ENCODE assay signal across 15 mouse cellular contexts in the genomic region with DNA sequence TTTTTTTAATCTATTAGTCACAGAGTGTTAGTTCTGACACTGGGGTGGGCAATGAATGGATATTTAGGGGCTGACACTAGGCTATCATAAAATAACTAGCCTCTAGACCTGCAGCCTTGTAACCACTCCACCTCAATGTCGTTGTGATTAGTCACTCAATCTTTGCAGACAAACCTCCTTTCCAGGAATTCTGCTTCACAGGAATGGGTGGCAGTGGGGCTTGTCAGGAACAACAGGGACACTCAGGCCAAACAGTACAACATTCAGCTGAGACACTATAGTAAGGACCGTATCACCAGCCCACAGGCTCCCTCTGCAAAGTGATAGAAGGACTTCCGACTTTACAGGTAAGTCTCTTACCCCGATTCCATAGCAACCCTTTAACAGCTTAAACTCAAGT.
"Had no signal": no experiment of that assay in that cellular context is flagged by ENCODE, and none has a peak within 500 bp of the region (broad histone marks: within the 10 kb centered on the region; RNA-seq: fewer than 3 reads in every experiment).

No protein-coding gene starts in this region.

- ATAC-seq: inflammation-experienced regulatory T-cells, adult 6 months; midbrain, embryonic 13.5 days had no signal

- H3K27me3 ChIP-seq: limb, embryonic 13.5 days; midbrain, embryonic 13.5 days had no signal

- H3K9ac ChIP-seq: limb, embryonic 13.5 days; midbrain, embryonic 13.5 days had no signal

- H3K4me2 ChIP-seq: limb, embryonic 13.5 days; midbrain, embryonic 13.5 days had no signal

- H3K27ac ChIP-seq: layer of hippocampus, adult 2 months; limb, embryonic 13.5 days; midbrain, embryonic 13.5 days had no signal

- H3K36me3 ChIP-seq: limb, embryonic 13.5 days had no signal

- DNase-seq: kidney, adult 18-20 months; kidney, postnatal 10 days; kidney, postnatal 4 days; left cerebral cortex, postnatal 4 days; lung, adult 18-20 months; lung, postnatal 36 days; right cerebral cortex, adult 18-20 months; right cerebral cortex, postnatal 25 days; spleen, adult 18-20 months; thymus, adult 2 months; thymus, postnatal 36 days had no signal

- H3K9me3 ChIP-seq: limb, embryonic 13.5 days; midbrain, embryonic 13.5 days had no signal

- H3K4me3 ChIP-seq: layer of hippocampus, adult 2 months; limb, embryonic 13.5 days; midbrain, embryonic 13.5 days had no signal
